Mouse (Mus musculus) granulocyte monocyte progenitor cell, adult 5-6 weeks (primary cell): ENCODE data around the gene Amigo3. TPM values are rescaled to one million over a fixed set of nuclear protein-coding genes. Genes with fewer than 3 reads are reported as not detected.

ENCODE experiments used
- ATAC-seq: replicated peaks from 2 replicates; pipeline ENCODE4 v1.8.0; 2016; ENCODE audit warnings: mild to moderate bottlenecking, moderate TSS enrichment, inconsistent platforms; ENCODE audit not compliant: poor library complexity, severe bottlenecking
- total RNA-seq, 2 experiments: library from RNA; stranded (forward) in 1 of 2; stranded (reverse) in 1 of 2; fragments of 200-712, 200-1000 nt in 1 of 2; fragments of >200 nt in 1 of 2; fragmentation: Nextera tagmentation in 1 of 2; gene quantifications; 2 replicates each; pipeline ENCODE4 v1.2.3; 2014 to 2017

The Amigo3 gene
- total RNA-seq, 2 experiments from 2014 or later, result 3.1 to 3.4 TPM

- ATAC-seq, result peak; percentile 21
Observed at GRCm38 (mm10) chr9:108080168-108080567, 27.2 kb downstream of the Amigo3 start, which contains the start of gene Mst1. Gene Mst1, plus strand, starts transcription at chr9:108080436.

- ATAC-seq, result 0 out of 2 replicates have a peak, but pooled peaks have one; percentile 4
Observed at GRCm38 (mm10) chr9:108082549-108082948, 29.6 kb downstream of the Amigo3 start.

GRCm38 (mm10) chr9:108082988-108083431 is 30.1 kb downstream of the Amigo3 start, which contains the start of gene Rnf123:
Gene Rnf123, minus strand, starts transcription at chr9:108083346.
- ATAC-seq, result peak; percentile 35

GRCm38 (mm10) chr9:108083561-108083960 is 30.6 kb downstream of the Amigo3 start:
- no peak for ATAC-seq

- ATAC-seq, result no peak
Observed at GRCm38 (mm10) chr9:108085261-108085660, 32.3 kb downstream of the Amigo3 start.

- ATAC-seq, result no peak
Observed at GRCm38 (mm10) chr9:108090611-108091120, 37.7 kb downstream of the Amigo3 start.

- ATAC-seq, result no peak
Observed at GRCm38 (mm10) chr9:108093586-108093985, 40.6 kb downstream of the Amigo3 start.

- ATAC-seq, result peak; percentile 88
Observed at GRCm38 (mm10) chr9:108094184-108094941, 41.4 kb downstream of the Amigo3 start, which contains the start of gene Apeh. Gene Apeh, minus strand, starts transcription at chr9:108094606.

- no peak for ATAC-seq
Observed at GRCm38 (mm10) chr9:108094998-108095411, 42.0 kb downstream of the Amigo3 start.

GRCm38 (mm10) chr9:108095518-108095917 is 42.6 kb downstream of the Amigo3 start:
- ATAC-seq, result peak; percentile 39

- ATAC-seq, result no peak
Observed at GRCm38 (mm10) chr9:108095949-108096712, 43.2 kb downstream of the Amigo3 start.

GRCm38 (mm10) chr9:108099619-108100018 is 46.7 kb downstream of the Amigo3 start:
- no peak for ATAC-seq

- ATAC-seq, result peak; percentile 85
Observed at GRCm38 (mm10) chr9:108104766-108105548, 52.0 kb downstream of the Amigo3 start.

Other genes with a start within 250 kb of the Amigo3 start
- gene Rbm6, start 179.9 kb upstream of the Amigo3 start, total RNA-seq (2014; fragmentation: Nextera tagmentation), result 99.9 and 115 TPM in 2 replicates
- gene Rbm6, start 179.9 kb upstream of the Amigo3 start, total RNA-seq (2017), result 110 and 125 TPM in 2 replicates
- 6.1 and 9.3 TPM in 2 replicates for gene Mon1a, start 165.0 kb upstream of the Amigo3 start, total RNA-seq (2014; fragmentation: Nextera tagmentation)
- gene Mon1a, start 165.0 kb upstream of the Amigo3 start, total RNA-seq (2017), result 16.5 and 19.5 TPM in 2 replicates
- not detected in 2 replicates for gene Mst1r, start 146.3 kb upstream of the Amigo3 start, total RNA-seq (2014; fragmentation: Nextera tagmentation)
- gene Mst1r, start 146.3 kb upstream of the Amigo3 start, total RNA-seq (2017), result 0.26 and 6.3 TPM in 2 replicates
- not detected in 2 replicates for gene Actl11, start 124.7 kb upstream of the Amigo3 start, total RNA-seq (2014; fragmentation: Nextera tagmentation)
- not detected in 2 replicates for gene Actl11, start 124.7 kb upstream of the Amigo3 start, total RNA-seq (2017)
- gene Camkv, start 117.5 kb upstream of the Amigo3 start, total RNA-seq (2014; fragmentation: Nextera tagmentation), result not detected in 2 replicates
- gene Camkv, start 117.5 kb upstream of the Amigo3 start, total RNA-seq (2017), result not detected in 2 replicates
- 11.1 and 19.4 TPM in 2 replicates for gene Traip, start 103.0 kb upstream of the Amigo3 start, total RNA-seq (2014; fragmentation: Nextera tagmentation)
- 24.0 and 29.7 TPM in 2 replicates for gene Traip, start 103.0 kb upstream of the Amigo3 start, total RNA-seq (2017)
- 79.1 and 88.9 TPM in 2 replicates for gene Uba7, start 77.7 kb upstream of the Amigo3 start, total RNA-seq (2014; fragmentation: Nextera tagmentation)
- 21.4 and 33.4 TPM in 2 replicates for gene Uba7, start 77.7 kb upstream of the Amigo3 start, total RNA-seq (2017)
- 0.47 TPM in 1 of 2 replicates, not detected in the other for gene Gm20661, start 70.1 kb upstream of the Amigo3 start, total RNA-seq (2014; fragmentation: Nextera tagmentation)
- gene Gm20661, start 70.1 kb upstream of the Amigo3 start, total RNA-seq (2017), result not detected in 2 replicates
- 16.7 and 29.9 TPM in 2 replicates for gene Inka1, start 67.3 kb upstream of the Amigo3 start, total RNA-seq (2014; fragmentation: Nextera tagmentation)
- 18.6 and 23.2 TPM in 2 replicates for gene Inka1, start 67.3 kb upstream of the Amigo3 start, total RNA-seq (2017)
- gene Cdhr4, start 60.7 kb upstream of the Amigo3 start, total RNA-seq (2014; fragmentation: Nextera tagmentation), result 3.0 TPM in 1 of 2 replicates, not detected in the other
- 0.69 TPM in 1 of 2 replicates, not detected in the other for gene Cdhr4, start 60.7 kb upstream of the Amigo3 start, total RNA-seq (2017)
- 0.62 and 5.3 TPM in 2 replicates for gene Gm20662, start 56.8 kb upstream of the Amigo3 start, total RNA-seq (2014; fragmentation: Nextera tagmentation)
- not detected in 2 replicates for gene Gm20662, start 56.8 kb upstream of the Amigo3 start, total RNA-seq (2017)
- 27.1 TPM in 2 replicates for gene Ip6k1, start 50.7 kb upstream of the Amigo3 start, total RNA-seq (2014; fragmentation: Nextera tagmentation)
- 31.6 and 42.7 TPM in 2 replicates for gene Ip6k1, start 50.7 kb upstream of the Amigo3 start, total RNA-seq (2017)
- gene Gmppb, start 3.9 kb upstream of the Amigo3 start, total RNA-seq (2014; fragmentation: Nextera tagmentation), result 14.1 and 15.1 TPM in 2 replicates
- gene Gmppb, start 3.9 kb upstream of the Amigo3 start, total RNA-seq (2017), result 16.1 and 41.8 TPM in 2 replicates
- gene Mst1, start 27.3 kb downstream of the Amigo3 start, total RNA-seq (2014; fragmentation: Nextera tagmentation), result 0.67 TPM in 1 of 2 replicates, not detected in the other
- gene Mst1, start 27.3 kb downstream of the Amigo3 start, total RNA-seq (2017), result 0.34 and 1.6 TPM in 2 replicates
- gene Rnf123, start 30.2 kb downstream of the Amigo3 start, total RNA-seq (2014; fragmentation: Nextera tagmentation), result 64.5 and 75.3 TPM in 2 replicates
- 29.7 and 30.3 TPM in 2 replicates for gene Rnf123, start 30.2 kb downstream of the Amigo3 start, total RNA-seq (2017)
- 72.6 and 79.0 TPM in 2 replicates for gene Apeh, start 41.4 kb downstream of the Amigo3 start, total RNA-seq (2014; fragmentation: Nextera tagmentation)
- gene Apeh, start 41.4 kb downstream of the Amigo3 start, total RNA-seq (2017), result 75.8 and 83.2 TPM in 2 replicates
- gene Bsn, start 137.2 kb downstream of the Amigo3 start, total RNA-seq (2014; fragmentation: Nextera tagmentation), result 6.2 and 9.0 TPM in 2 replicates
- gene Bsn, start 137.2 kb downstream of the Amigo3 start, total RNA-seq (2017), result 3.2 and 3.7 TPM in 2 replicates
- gene Dag1, start 210.8 kb downstream of the Amigo3 start, total RNA-seq (2014; fragmentation: Nextera tagmentation), result 12.5 and 20.8 TPM in 2 replicates
- 3.3 and 4.6 TPM in 2 replicates for gene Dag1, start 210.8 kb downstream of the Amigo3 start, total RNA-seq (2017)
- gene Nicn1, start 237.3 kb downstream of the Amigo3 start, total RNA-seq (2014; fragmentation: Nextera tagmentation), result 8.7 and 9.8 TPM in 2 replicates
- 5.2 and 10.7 TPM in 2 replicates for gene Nicn1, start 237.3 kb downstream of the Amigo3 start, total RNA-seq (2017)
- gene Amt, start 243.7 kb downstream of the Amigo3 start, total RNA-seq (2014; fragmentation: Nextera tagmentation), result 0.19 and 0.70 TPM in 2 replicates
- gene Amt, start 243.7 kb downstream of the Amigo3 start, total RNA-seq (2017), result 1.8 TPM in 1 of 2 replicates, not detected in the other